Mouse (Mus musculus): ENCODE data around the gene Prrc2a. TPM values are rescaled to one million over a fixed set of nuclear protein-coding genes. Genes with fewer than 3 reads are reported as not detected.

Gene Prrc2a
- polyA plus RNA-seq, 1 experiment from 2014 or later, result 179 TPM

DNA sequence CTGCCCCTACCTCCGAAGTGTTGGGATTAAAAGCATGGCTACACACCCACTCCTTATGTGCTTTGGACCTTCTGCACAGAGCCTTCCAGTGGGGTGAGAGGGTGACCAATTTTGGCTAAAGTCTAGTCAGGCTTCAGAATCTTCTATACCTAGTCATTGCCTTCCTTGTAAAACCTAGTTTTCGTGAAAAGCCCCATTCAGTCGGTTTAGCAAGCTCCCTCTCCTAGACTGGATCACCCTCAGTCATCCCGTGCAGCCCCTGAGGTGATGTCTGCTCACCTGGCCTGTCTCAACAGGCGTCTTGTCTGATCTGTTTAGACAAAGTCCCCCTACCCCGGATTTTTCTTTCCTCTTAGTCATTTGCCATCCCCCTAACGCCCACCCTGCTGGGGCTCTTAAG is 33.3 kb upstream of the Prrc2a start:
- Histone ChIP-seq H3K36me3 (no peaks in the 10 kb centered on the region), H3K27ac (no peak overlapping the region), H3K4me3 (no peak overlapping the region), H3K4me2 (no peak overlapping the region), H3K9ac (no peak overlapping the region), H3K27me3 (peaks cover 83% of the 10 kb centered on the region), H3K4me1 (peaks cover 17% of the 10 kb centered on the region), H3K9me3 (no peaks in the 10 kb centered on the region)
- ATAC-seq (ENCODE audit: borderline replicate concordance, extremely low read depth, low FRiP score, low TSS enrichment), result no peak
- 45% methylated on average over 7 of the region's 7 CpGs for WGBS

DNA sequence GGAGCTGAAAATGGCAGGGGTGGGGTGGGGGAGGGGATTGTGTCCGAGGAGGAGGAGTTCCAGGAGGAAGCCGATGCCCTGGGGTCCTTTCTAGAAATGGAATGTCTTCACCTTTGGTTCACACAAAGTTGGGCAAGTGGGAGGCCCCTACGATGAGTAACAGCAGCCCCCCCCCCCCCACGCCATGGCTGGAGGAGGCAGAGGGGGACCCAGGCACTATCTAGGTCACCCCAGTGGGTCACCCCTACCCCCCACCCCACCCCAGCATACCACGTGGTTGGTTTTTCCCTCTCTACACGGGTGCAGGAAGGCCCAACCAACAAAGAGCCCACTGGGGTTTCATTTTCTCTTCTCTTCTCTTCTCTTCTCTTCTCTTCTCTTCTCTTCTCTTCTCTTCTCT is 32.4 kb upstream of the Prrc2a start:
- ATAC-seq (ENCODE audit: borderline replicate concordance, extremely low read depth, low FRiP score, low TSS enrichment), result no peak
- Histone ChIP-seq H3K9me3 (no peaks in the 10 kb centered on the region), H3K36me3 (no peaks in the 10 kb centered on the region), H3K9ac (no peak overlapping the region), H3K4me3 (no peak overlapping the region), H3K4me1 (peaks cover 17% of the 10 kb centered on the region), H3K27me3 (peaks cover 74% of the 10 kb centered on the region), H3K4me2 (no peak overlapping the region), H3K27ac (no peak overlapping the region)
- WGBS, result 42% methylated on average over 6 of the region's 6 CpGs

DNA sequence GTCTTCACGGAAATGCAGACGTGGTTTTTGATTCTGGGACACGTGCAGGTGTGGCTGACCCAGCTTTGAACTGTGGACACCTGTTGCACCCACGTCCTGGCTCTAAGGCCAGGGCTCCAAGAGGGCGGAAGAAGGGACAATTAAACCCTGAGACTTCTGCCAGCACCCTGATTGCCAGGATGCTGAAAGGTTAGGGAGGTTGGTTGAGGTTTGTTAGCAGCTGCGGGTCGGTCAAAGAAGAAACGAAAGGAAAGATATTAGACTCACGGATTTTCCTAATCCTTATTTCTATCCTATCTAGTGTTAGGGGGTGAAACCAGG is 31.6 kb upstream of the Prrc2a start:
- H3K27me3 ChIP-seq, result peaks cover 65% of the 10 kb centered on the region

DNA sequence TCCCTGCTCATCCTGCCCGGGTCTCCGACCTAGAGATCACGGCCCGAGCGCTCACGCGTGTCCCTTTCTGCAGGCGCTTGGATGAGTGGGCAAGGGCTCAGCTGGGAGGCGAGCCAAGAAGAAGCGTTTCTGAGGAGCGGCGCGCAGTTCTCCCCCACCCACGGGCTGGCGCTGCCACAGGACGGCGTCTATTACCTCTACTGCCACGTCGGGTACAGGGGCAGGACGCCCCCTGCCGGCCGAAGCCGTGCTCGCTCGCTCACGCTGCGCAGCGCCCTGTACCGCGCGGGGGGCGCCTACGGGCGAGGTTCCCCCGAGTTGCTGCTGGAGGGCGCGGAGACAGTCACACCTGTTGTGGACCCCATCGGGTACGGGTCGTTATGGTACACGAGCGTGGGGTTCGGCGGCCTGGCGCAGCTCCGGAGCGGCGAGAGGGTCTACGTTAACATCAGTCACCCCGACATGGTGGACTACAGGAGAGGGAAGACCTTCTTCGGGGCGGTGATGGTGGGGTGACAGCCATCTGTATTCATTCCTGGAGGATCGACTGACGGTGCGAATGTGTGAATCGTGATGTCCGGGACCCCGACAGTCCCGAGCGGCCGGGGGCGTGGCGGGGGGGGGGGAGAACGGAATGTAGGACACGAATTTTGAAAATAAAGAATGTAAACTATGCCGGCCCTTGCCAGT is 31.1 kb upstream of the Prrc2a start:
- Histone ChIP-seq H3K4me2 (peak overlapping the region; percentile 78), H3K9ac (peak overlapping the region; percentile 38), H3K27me3 (peaks cover 60% of the 10 kb centered on the region), H3K36me3 (no peaks in the 10 kb centered on the region), H3K4me3 (peak overlapping the region; percentile 42), H3K4me1 (peaks cover 13% of the 10 kb centered on the region), H3K9me3 (no peaks in the 10 kb centered on the region), H3K27ac (no peak overlapping the region)
- WGBS, result under 1% methylated on average over 64 of the region's 66 CpGs
- ATAC-seq (ENCODE audit: borderline replicate concordance, extremely low read depth, low FRiP score, low TSS enrichment), result peak; percentile 40; the same call in 1 of the 2 replicates

More for the DNA sequence above, 31.6 kb upstream of the Prrc2a start:
- Histone ChIP-seq H3K4me3 (peak overlapping the region; percentile 42), H3K4me1 (peaks cover 13% of the 10 kb centered on the region), H3K9me3 (no peaks in the 10 kb centered on the region), H3K27ac (no peak overlapping the region), H3K9ac (peak overlapping the region; percentile 38), H3K4me2 (peak overlapping the region; percentile 78), H3K36me3 (no peaks in the 10 kb centered on the region)
- 24% methylated on average over 9 of the region's 9 CpGs for WGBS
- ATAC-seq (ENCODE audit: borderline replicate concordance, extremely low read depth, low FRiP score, low TSS enrichment), result no peak

DNA sequence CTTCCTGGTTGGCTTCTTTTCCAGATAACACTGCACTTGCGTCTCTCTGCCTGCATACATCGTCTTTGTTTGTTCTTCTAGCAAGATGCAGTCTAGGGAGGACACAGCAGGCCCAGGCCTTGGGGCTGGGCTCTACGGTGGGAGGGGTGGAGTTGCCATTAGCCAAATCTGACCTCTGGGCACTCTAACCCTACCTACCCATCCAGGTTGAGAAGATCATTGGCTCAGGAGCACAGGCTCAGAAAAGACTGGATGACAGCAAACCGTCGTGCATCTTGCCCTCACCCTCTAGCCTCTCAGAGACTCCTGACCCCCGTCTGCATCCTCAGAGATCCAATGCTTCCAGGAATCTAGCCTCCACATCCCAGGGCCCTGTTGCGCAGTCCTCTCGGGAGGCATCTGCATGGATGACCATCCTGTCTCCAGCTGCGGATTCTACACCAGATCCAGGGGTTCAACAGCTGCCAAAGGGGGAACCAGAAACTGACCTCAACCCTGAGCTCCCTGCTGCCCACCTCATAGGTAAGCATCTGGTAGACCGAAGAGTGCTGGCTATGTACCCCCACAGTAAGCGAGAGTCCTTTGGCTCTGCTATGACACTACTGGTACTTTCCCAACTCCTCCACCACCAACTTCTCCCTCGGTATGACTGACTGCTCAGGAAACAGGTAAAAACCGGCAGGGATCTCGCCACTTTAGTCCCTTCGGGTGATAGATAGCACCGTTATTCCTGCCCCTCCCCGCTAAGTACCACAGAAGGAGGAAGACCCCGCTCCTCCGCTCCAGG is 30.3 kb upstream of the Prrc2a start:
- H3K9me3 ChIP-seq, result no peaks in the 10 kb centered on the region
- peak overlapping the region; percentile 38 for H3K9ac ChIP-seq
- H3K4me2 ChIP-seq, result peak overlapping the region; percentile 78
- H3K27me3 ChIP-seq, result peaks cover 53% of the 10 kb centered on the region
- H3K4me3 ChIP-seq, result peak overlapping the region; percentile 42
- H3K27ac ChIP-seq, result no peak overlapping the region
- H3K36me3 ChIP-seq, result no peaks in the 10 kb centered on the region
- WGBS, result 29% methylated on average over 19 of the region's 19 CpGs
- H3K4me1 ChIP-seq, result peaks cover 13% of the 10 kb centered on the region
- no peak for ATAC-seq (ENCODE audit: borderline replicate concordance, extremely low read depth, low FRiP score, low TSS enrichment)

GRCm38 (mm10) chr17:35193881-35194843 is 29.5 kb upstream of the Prrc2a start, which contains the start of gene Ltb:
Gene Ltb (plus strand): TSS chr17:35194439.
- Histone ChIP-seq H3K27me3 (peaks cover 48% of the 10 kb centered on the region), H3K36me3 (no peaks in the 10 kb centered on the region), H3K9ac (no peak within 1 kb of the TSS; the same call in 1 of the 2 replicates), H3K27ac (no peak within 1 kb of the TSS), H3K4me2 (peak within 1 kb of the TSS; percentile 78), H3K9me3 (no peaks in the 10 kb centered on the region), H3K4me1 (peaks cover 13% of the 10 kb centered on the region), H3K4me3 (no peak within 1 kb of the TSS; the same call in 1 of the 2 replicates)
- 0 out of 2 replicates have a peak, but pooled peaks have one; percentile 23 for ATAC-seq (ENCODE audit: borderline replicate concordance, extremely low read depth, low FRiP score, low TSS enrichment)
- WGBS, result 40% methylated on average over 28 of the region's 28 CpGs

GRCm38 (mm10) chr17:35192924-35193323 is 28.2 kb upstream of the Prrc2a start:
- no peak overlapping the region for H3K4me2 ChIP-seq
- H3K4me3 ChIP-seq, result no peak overlapping the region
- WGBS, result 77% methylated on average over 5 of the region's 5 CpGs
- H3K9ac ChIP-seq, result no peak overlapping the region
- H3K27me3 ChIP-seq, result peaks cover 40% of the 10 kb centered on the region
- no peak overlapping the region for H3K27ac ChIP-seq
- H3K36me3 ChIP-seq, result no peaks in the 10 kb centered on the region
- no peaks in the 10 kb centered on the region for H3K9me3 ChIP-seq
- ATAC-seq (ENCODE audit: borderline replicate concordance, extremely low read depth, low FRiP score, low TSS enrichment), result no peak
- peaks cover 13% of the 10 kb centered on the region for H3K4me1 ChIP-seq

DNA sequence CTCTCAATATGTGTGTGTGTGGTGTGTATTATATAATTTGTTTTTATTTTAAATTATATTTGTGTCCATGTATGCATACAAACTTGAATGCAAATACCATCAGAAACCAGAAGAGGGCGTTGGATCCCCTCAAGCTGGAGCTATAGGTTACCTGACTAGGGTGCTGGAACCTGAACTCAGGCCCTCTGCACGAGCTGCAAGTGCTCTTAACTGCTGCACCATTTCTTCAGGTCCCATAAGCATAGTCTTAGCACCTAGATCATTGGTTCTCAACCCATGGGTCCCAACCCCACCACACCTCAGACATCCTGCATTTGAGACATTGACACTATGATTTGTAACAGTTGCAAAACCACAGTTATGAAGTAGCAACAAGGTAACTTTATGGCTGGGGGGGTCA is 27.0 kb upstream of the Prrc2a start:
- Histone ChIP-seq H3K27me3 (peaks cover 32% of the 10 kb centered on the region), H3K4me2 (no peak overlapping the region), H3K9me3 (no peaks in the 10 kb centered on the region), H3K9ac (no peak overlapping the region), H3K36me3 (no peaks in the 10 kb centered on the region), H3K4me1 (peaks cover 13% of the 10 kb centered on the region), H3K27ac (no peak overlapping the region), H3K4me3 (no peak overlapping the region)
- 52% methylated on average over 2 of the region's 2 CpGs for WGBS
- no peak for ATAC-seq (ENCODE audit: borderline replicate concordance, extremely low read depth, low FRiP score, low TSS enrichment)

DNA sequence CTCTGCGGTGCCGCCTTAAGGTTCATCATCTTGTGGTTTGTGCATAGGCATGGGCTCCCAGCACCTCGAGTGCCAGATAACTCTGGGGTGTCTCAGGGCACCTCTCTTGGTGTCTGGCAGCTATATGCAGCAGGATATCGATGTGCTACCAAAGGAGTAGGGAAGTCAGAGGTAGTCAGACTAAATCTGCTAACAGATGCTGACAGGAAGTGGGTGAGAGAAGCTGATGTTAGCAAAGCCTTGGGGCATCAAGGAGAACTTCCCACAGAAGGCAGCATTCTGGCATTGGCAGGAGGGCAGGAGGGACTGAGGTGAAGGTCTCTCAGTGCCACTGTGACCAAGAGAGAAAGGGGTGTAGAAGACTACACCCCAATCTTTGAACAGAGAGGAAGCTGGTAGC is 25.4 kb upstream of the Prrc2a start:
- no peak for ATAC-seq (ENCODE audit: borderline replicate concordance, extremely low read depth, low FRiP score, low TSS enrichment)
- WGBS, result 62% methylated on average over 4 of the region's 4 CpGs
- no peak overlapping the region for H3K27ac ChIP-seq

GRCm38 (mm10) chr17:35189186-35189585 is 24.5 kb upstream of the Prrc2a start:
- Histone ChIP-seq H3K4me1 (peaks cover 9% of the 10 kb centered on the region), H3K27me3 (peaks cover 6% of the 10 kb centered on the region; the same call in 1 of the 2 replicates), H3K27ac (no peak overlapping the region), H3K9ac (no peak overlapping the region), H3K36me3 (no peaks in the 10 kb centered on the region), H3K4me3 (no peak overlapping the region), H3K9me3 (no peaks in the 10 kb centered on the region), H3K4me2 (no peak overlapping the region)
- no peak for ATAC-seq (ENCODE audit: borderline replicate concordance, extremely low read depth, low FRiP score, low TSS enrichment)
- WGBS, result 41% methylated on average over 1 of the region's 1 CpGs

More for the DNA sequence above, 25.4 kb upstream of the Prrc2a start:
- Histone ChIP-seq H3K4me2 (no peak overlapping the region), H3K36me3 (no peaks in the 10 kb centered on the region), H3K9ac (no peak overlapping the region), H3K9me3 (no peaks in the 10 kb centered on the region), H3K4me3 (no peak overlapping the region), H3K27me3 (peaks cover 15% of the 10 kb centered on the region), H3K4me1 (peaks cover 9% of the 10 kb centered on the region)

DNA sequence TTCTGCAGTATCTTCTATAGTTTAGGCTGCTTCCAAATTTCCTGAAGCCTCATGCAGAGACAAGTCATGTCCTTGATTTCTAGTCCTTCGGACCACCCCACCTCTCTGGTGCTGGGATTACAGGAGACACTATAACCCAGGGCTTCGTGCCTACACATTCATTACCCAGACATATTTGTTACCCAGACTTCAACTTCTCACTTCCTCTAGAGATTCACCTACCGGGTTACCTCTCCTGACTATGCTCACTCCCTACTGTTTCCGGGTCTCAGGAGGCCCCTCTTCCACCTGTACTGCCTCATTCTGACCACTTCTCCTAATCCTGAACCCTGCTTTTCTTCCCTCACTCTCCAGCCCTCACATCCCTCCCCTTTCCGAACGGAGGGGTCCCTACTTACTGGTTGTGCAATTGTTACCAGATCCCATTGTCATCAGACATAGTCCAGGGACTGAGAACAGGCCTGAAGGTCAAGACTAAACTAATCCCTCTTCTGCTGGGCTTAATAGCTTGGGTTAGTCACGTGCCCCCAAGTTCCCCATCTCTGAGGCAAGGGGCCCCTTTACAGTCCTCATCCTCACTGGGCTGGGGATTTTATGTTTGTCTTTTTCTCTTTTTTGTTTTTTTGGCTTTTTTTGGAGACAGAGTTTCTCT is 23.4 kb upstream of the Prrc2a start, which contains the start of gene Lst1:
Gene Lst1 (minus strand): TSS at position 481 of the 652 bp plus-strand sequence.
- no peak within 1 kb of the TSS for H3K4me3 ChIP-seq

More for the DNA sequence above, 23.4 kb upstream of the Prrc2a start, which contains the start of gene Lst1:
- H3K27me3 ChIP-seq, result no peaks in the 10 kb centered on the region
- WGBS, result 71% methylated on average over 7 of the region's 7 CpGs
- ATAC-seq (ENCODE audit: borderline replicate concordance, extremely low read depth, low FRiP score, low TSS enrichment), result no peak
- H3K4me2 ChIP-seq, result no peak within 1 kb of the TSS
- no peaks in the 10 kb centered on the region for H3K9me3 ChIP-seq
- no peak within 1 kb of the TSS for H3K27ac ChIP-seq
- H3K4me1 ChIP-seq, result peaks cover 9% of the 10 kb centered on the region
- no peaks in the 10 kb centered on the region for H3K36me3 ChIP-seq
- no peak within 1 kb of the TSS for H3K9ac ChIP-seq

Data from lung, embryonic 15.5 days (tissue).